Mouse (Mus musculus) left cerebral cortex, postnatal 25 days (tissue): ENCODE results near the gene Hpd. TPM values are rescaled to one million over a fixed set of nuclear protein-coding genes. Genes with fewer than 3 reads are reported as not detected.
"Not testable (repeated sequence)": the region's sequence is repeated elsewhere in the genome, so short reads cannot be mapped to it uniquely, and the experiment has no call there.

Experiments
- DNase-seq, 2 experiments: peaks; one replicate each; pipeline ENCODE4 v3.0.0; 2022; ENCODE audit warnings: low spot score in 2 of 2, mixed read lengths in 1 of 2
- intact Hi-C: fragments of 180-260 bp; cut with DNase I; formaldehyde crosslinking; loops from one replicate; pipeline ENCODE4 v1.15.1; 2025
- total RNA-seq, 2 experiments: library from RNA; stranded (reverse); gene quantifications; 2 replicates each; pipeline ENCODE4 v1.2.3; 2021

Gene Hpd
- not detected for total RNA-seq

GRCm38 (mm10) chr5:123182651-123183050 lies at the start of gene Hpd:
Hpd (minus strand) TSS chr5:123182727.
- no peak for DNase-seq

GRCm38 (mm10) chr5:123232180-123232579 lies 49.7 kb upstream of the Hpd start:
- intact Hi-C loops: no loop called here
- no peak for DNase-seq

More at GRCm38 (mm10) chr5:123182651-123183050, at the start of gene Hpd:
- intact Hi-C loops: no loop called here

GRCm38 (mm10) chr5:123229296-123229695 lies 46.8 kb upstream of the Hpd start:
- intact Hi-C loops: loop anchor here (5.0 kb wide), 2 partner anchors 157 to 172 kb away; no protein-coding TSS in a partner anchor
- no peak for DNase-seq

- intact Hi-C loops: loop anchor here (5.0 kb wide), 2 partner anchors 156 to 171 kb away; no protein-coding TSS in a partner anchor
- DNase-seq: no peak
Observed at GRCm38 (mm10) chr5:123228524-123228922, 46.0 kb upstream of the Hpd start.

GRCm38 (mm10) chr5:123227762-123228523 lies 45.4 kb upstream of the Hpd start:
- peak; percentile 94 to 98 for DNase-seq
- intact Hi-C loops: loop anchor here (5.0 kb wide), 2 partner anchors 156 to 171 kb away; no protein-coding TSS in a partner anchor

GRCm38 (mm10) chr5:123226851-123227250 lies 44.3 kb upstream of the Hpd start:
- no peak for DNase-seq
- intact Hi-C loops: loop anchor here (5.0 kb wide), 2 partner anchors 155 to 170 kb away; no protein-coding TSS in a partner anchor

GRCm38 (mm10) chr5:123223861-123224260 lies 41.3 kb upstream of the Hpd start:
- not testable (repeated sequence) for DNase-seq
- intact Hi-C loops: loop anchor here (5.0 kb wide), 1 partner anchor 47 kb away; no protein-coding TSS in a partner anchor

- no peak for DNase-seq
- intact Hi-C loops: loop anchor here (5.0 kb wide), 1 partner anchor 46 kb away; no protein-coding TSS in a partner anchor
Observed at GRCm38 (mm10) chr5:123223051-123223410, 40.5 kb upstream of the Hpd start.

- intact Hi-C loops: loop anchor here (5.0 kb wide), 1 partner anchor 45 kb away; no protein-coding TSS in a partner anchor
- DNase-seq: not testable (repeated sequence)
Observed at GRCm38 (mm10) chr5:123222346-123223050, 40.0 kb upstream of the Hpd start.

- DNase-seq, intact Hi-C loops: not testable (repeated sequence)
Observed at GRCm38 (mm10) chr5:123203591-123203990, 21.1 kb upstream of the Hpd start.

- DNase-seq, intact Hi-C loops: not testable (repeated sequence)
Observed at GRCm38 (mm10) chr5:123202771-123203170, 20.2 kb upstream of the Hpd start.

- DNase-seq: no peak
- intact Hi-C loops: no loop called here
Observed at GRCm38 (mm10) chr5:123201987-123202386, 19.5 kb upstream of the Hpd start.

- DNase-seq: no peak
- intact Hi-C loops: no loop called here
Observed at GRCm38 (mm10) chr5:123201523-123201892, 19.0 kb upstream of the Hpd start.

GRCm38 (mm10) chr5:123200816-123201522 lies 18.4 kb upstream of the Hpd start:
- DNase-seq, intact Hi-C loops: not testable (repeated sequence)

GRCm38 (mm10) chr5:123198523-123198922 lies 16.0 kb upstream of the Hpd start:
- intact Hi-C loops: no loop called here
- no peak for DNase-seq

GRCm38 (mm10) chr5:123196746-123197145 lies 14.2 kb upstream of the Hpd start:
- no peak for DNase-seq
- intact Hi-C loops: no loop called here

- intact Hi-C loops: no loop called here
Observed at GRCm38 (mm10) chr5:123195500-123196000, 13.0 kb upstream of the Hpd start.

GRCm38 (mm10) chr5:123194856-123195255 lies 12.3 kb upstream of the Hpd start:
- DNase-seq: no peak
- intact Hi-C loops: no loop called here

More at GRCm38 (mm10) chr5:123195500-123196000, 13.0 kb upstream of the Hpd start:
- no peak for DNase-seq

GRCm38 (mm10) chr5:123193436-123193835 lies 10.9 kb upstream of the Hpd start:
- DNase-seq: no peak
- intact Hi-C loops: no loop called here
